Mouse (Mus musculus) MEL (cell line): Measurements from ENCODE around the gene Ndc1.

Source experiments
- EP300 ChIP-seq, 2 experiments: IDR thresholded peaks; 2 replicates each; pipeline ENCODE4 v1.6.1; 2011; ENCODE audit warnings: improper control_type of control experiment in 2 of 2, low read length in 2 of 2, low read depth in 1 of 2, mild to moderate bottlenecking in 1 of 2
- GATA1 ChIP-seq: IDR thresholded peaks from 2 replicates; pipeline ENCODE4 v1.6.1; 2011; ENCODE audit warnings: low read depth, low read length, improper control_type of control experiment
- MAFK ChIP-seq: IDR thresholded peaks from 2 replicates; pipeline ENCODE4 v1.6.1; 2011; ENCODE audit warnings: low read depth, mild to moderate bottlenecking, low read length, improper control_type of control experiment, borderline replicate concordance
- POLR2A ChIP-seq, 2 experiments: IDR thresholded peaks; 2 replicates each; pipeline ENCODE4 v1.6.1; 2011 to 2012; ENCODE audit warnings: low read length in 2 of 2, mild to moderate bottlenecking in 2 of 2, control low read depth in 1 of 2, improper control_type of control experiment in 1 of 2, low read depth in 1 of 2, moderate library complexity in 1 of 2; ENCODE audit not compliant: control insufficient read depth in 1 of 2, insufficient read depth in 1 of 2, poor library complexity in 1 of 2
- RCOR1 ChIP-seq: IDR thresholded peaks from 2 replicates; pipeline ENCODE4 v1.6.1; 2012; ENCODE audit warnings: low read depth, mild to moderate bottlenecking, inconsistent platforms, low read length, improper control_type of control experiment
- SMC3 ChIP-seq: IDR thresholded peaks from 2 replicates; pipeline ENCODE4 v1.6.1; 2011; ENCODE audit warnings: low read depth, low read length, improper control_type of control experiment
- ZNF384 ChIP-seq: IDR thresholded peaks from 2 replicates; pipeline ENCODE4 v1.6.1; 2012; ENCODE audit warnings: low read depth, mild to moderate bottlenecking, inconsistent platforms, low read length, improper control_type of control experiment

DNA sequence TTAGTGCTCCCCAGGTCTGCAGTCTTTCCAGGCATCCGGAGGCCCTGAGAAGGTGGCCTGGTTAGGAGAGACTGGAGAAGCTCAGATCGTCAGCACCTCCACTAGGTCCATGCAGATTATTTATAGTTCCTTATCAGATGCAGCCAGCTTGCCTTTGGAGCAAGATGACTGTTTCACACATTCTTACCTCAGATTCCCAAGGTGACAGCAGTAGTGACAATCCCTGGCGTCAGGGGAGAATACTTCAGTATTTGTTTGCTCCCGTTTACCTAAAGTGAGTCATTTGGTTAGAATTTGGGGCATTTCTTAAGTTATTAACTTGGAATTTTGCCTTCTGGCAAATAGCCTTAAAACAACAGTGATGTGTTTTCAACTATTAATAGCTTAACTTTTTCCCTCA is 7.1 kb downstream of the Ndc1 start:
- TF ChIP-seq ZNF384 (no peak), RCOR1 (no peak), GATA1 (no peak), SMC3 (no peak), POLR2A (IDR thresholded peaks at IDR 0.05; ENCODE audit: control insufficient read depth in 1 of 2, insufficient read depth in 1 of 2, low read depth in 1 of 2, low read length in 2 of 2, poor library complexity in 1 of 2) (no peak), MAFK (no peak), EP300 (IDR thresholded peaks at IDR 0.05; ENCODE audit: low read depth in 1 of 2, low read length in 2 of 2) (no peak)
